Comparison of ENCODE assay signal across 7 mouse cellular contexts in genomic region chr9:13826832-13827405, GRCm38 (mm10). TPM values are rescaled to one million over a fixed set of nuclear protein-coding genes. Genes with fewer than 3 reads are reported as not detected.
DNase-seq lines count a peak whose midpoint lies in the region; ATAC-seq lines count a peak whose summit lies in the region.

TSS of gene Cep57 (minus strand) at chr9:13827107.

- under 1% methylated on average over 44 of the region's 44 CpGs for WGBS in embryonic facial prominence, embryonic 12.5 days
- under 1% methylated on average over 44 of the region's 44 CpGs for WGBS in limb, embryonic 11.5 days
- WGBS in midbrain, embryonic 14.5 days, result under 1% methylated on average over 44 of the region's 44 CpGs

- peak within 1 kb of the TSS; percentile 74 for H3K4me2 ChIP-seq in embryonic facial prominence, embryonic 12.5 days (replicated peaks)
- H3K4me2 ChIP-seq in limb, embryonic 11.5 days (ENCODE audit: low read depth, severe bottlenecking), result peak within 1 kb of the TSS; percentile 69
- peak within 1 kb of the TSS; percentile 88 for H3K4me2 ChIP-seq in midbrain, embryonic 14.5 days (ENCODE audit: low read length)

- peaks cover 20% of the 10 kb centered on the region; the same call in 1 of the 2 replicates for H3K4me1 ChIP-seq in embryonic facial prominence, embryonic 12.5 days
- H3K4me1 ChIP-seq in limb, embryonic 11.5 days (ENCODE audit: control insufficient read depth, insufficient read depth, low read length), result peaks cover 9% of the 10 kb centered on the region
- peaks cover 13% of the 10 kb centered on the region; the same call in 1 of the 2 replicates for H3K4me1 ChIP-seq in midbrain, embryonic 14.5 days (ENCODE audit: control insufficient read depth, insufficient read depth, low read length)

- peak within 1 kb of the TSS; percentile 99 for H3K27ac ChIP-seq in embryonic facial prominence, embryonic 12.5 days
- H3K27ac ChIP-seq in limb, embryonic 11.5 days (replicated peaks; ENCODE audit: low read depth, low read length), result peak within 1 kb of the TSS; percentile 98
- peak within 1 kb of the TSS; percentile 98 for H3K27ac ChIP-seq in midbrain, embryonic 14.5 days (replicated peaks; ENCODE audit: low read depth, low read length)

- ATAC-seq in embryonic facial prominence, embryonic 12.5 days (ENCODE audit: insufficient number of reproducible peaks, insufficient read depth, low FRiP score, low TSS enrichment), result peak; percentile 92
- ATAC-seq in limb, embryonic 11.5 days (ENCODE audit: insufficient number of reproducible peaks, low FRiP score, low TSS enrichment, low read depth), result peak; percentile 95
- peak; percentile 90 for ATAC-seq in midbrain, embryonic 14.5 days (ENCODE audit: low FRiP score, low TSS enrichment)

- no peaks in the 10 kb centered on the region for H3K27me3 ChIP-seq in embryonic facial prominence, embryonic 12.5 days
- H3K27me3 ChIP-seq in limb, embryonic 11.5 days (ENCODE audit: control insufficient read depth, insufficient read depth, low read length), result no peaks in the 10 kb centered on the region
- no peaks in the 10 kb centered on the region for H3K27me3 ChIP-seq in midbrain, embryonic 14.5 days (ENCODE audit: control insufficient read depth, insufficient read depth, low read length)

- H3K9me3 ChIP-seq in embryonic facial prominence, embryonic 12.5 days, result no peaks in the 10 kb centered on the region
- no peaks in the 10 kb centered on the region for H3K9me3 ChIP-seq in limb, embryonic 11.5 days (ENCODE audit: control insufficient read depth, low read length)
- H3K9me3 ChIP-seq in midbrain, embryonic 14.5 days (ENCODE audit: control insufficient read depth, low read length), result no peaks in the 10 kb centered on the region

- H3K36me3 ChIP-seq in embryonic facial prominence, embryonic 12.5 days, result peaks cover 25% of the 10 kb centered on the region
- H3K36me3 ChIP-seq in limb, embryonic 11.5 days (ENCODE audit: control insufficient read depth, insufficient read depth, low read length), result peaks cover 8% of the 10 kb centered on the region; the same call in 1 of the 2 replicates
- peaks cover 12% of the 10 kb centered on the region for H3K36me3 ChIP-seq in midbrain, embryonic 14.5 days (ENCODE audit: control insufficient read depth, insufficient read depth, low read length)

- peak within 1 kb of the TSS; percentile 94 for H3K9ac ChIP-seq in embryonic facial prominence, embryonic 12.5 days
- peak within 1 kb of the TSS; percentile 95 for H3K9ac ChIP-seq in limb, embryonic 11.5 days (ENCODE audit: low read length)
- H3K9ac ChIP-seq in midbrain, embryonic 14.5 days (replicated peaks; ENCODE audit: low read length), result peak within 1 kb of the TSS; percentile 86

- DNase-seq in adrenal gland, postnatal 25 days, result peak; percentile 85
- DNase-seq in heart, adult 11 months, result peak; percentile 100
- peak; percentile 96 for DNase-seq in kidney, adult 18-20 months
- peak; percentile 96 for DNase-seq in limb, embryonic 11.5 days (ENCODE audit: low spot score)
- peak; percentile 99 for DNase-seq in midbrain, embryonic 14.5 days
- DNase-seq in spleen, adult 18-20 months, result peak; percentile 88 to 90

- H3K4me3 ChIP-seq in embryonic facial prominence, embryonic 12.5 days, result peak within 1 kb of the TSS; percentile 87
- H3K4me3 ChIP-seq in limb, embryonic 11.5 days (ENCODE audit: low read depth, low read length), result peak within 1 kb of the TSS; percentile 85
- H3K4me3 ChIP-seq in midbrain, embryonic 14.5 days (replicated peaks; ENCODE audit: low read depth, low read length), result peak within 1 kb of the TSS; percentile 84

RNA-seq across cellular contexts. Expression of gene Cep57, which starts in this region (rescaled TPM):
- total RNA-seq in adrenal gland, postnatal 25 days (2021), result 20.1 and 25.2 TPM in 2 replicates
- polyA plus RNA-seq in embryonic facial prominence, embryonic 12.5 days (2016; fragmentation: Nextera tagmentation; extraction: Ambion mirVana), result 63.1 and 70.2 TPM in 2 replicates
- 73.7 and 75.7 TPM in 2 replicates for polyA plus RNA-seq in limb, embryonic 11.5 days (2014; fragmentation: Nextera tagmentation; extraction: Ambion mirVana)
- polyA plus RNA-seq in midbrain, embryonic 14.5 days (2014; fragmentation: Nextera tagmentation; extraction: Ambion mirVana), result 41.1 and 42.0 TPM in 2 replicates

Comparison
In these comparisons a context has a peak if more than half of its experiments do, and no peak if none do; other contexts are left out.
1. Peak in every context shown above with its lines: DNase-seq, ATAC-seq, H3K4me3 ChIP-seq and H3K27ac ChIP-seq.